Mouse (Mus musculus) thymus, postnatal 14 days (tissue): ENCODE measurements around the gene Prh1.
"Not testable (repeated sequence)": the region's sequence is repeated elsewhere in the genome, so short reads cannot be mapped to it uniquely, and the experiment has no call there.

Experiments used
- DNase-seq: peaks from one replicate; pipeline ENCODE4 v3.0.0; 2021

The Prh1 gene

DNA sequence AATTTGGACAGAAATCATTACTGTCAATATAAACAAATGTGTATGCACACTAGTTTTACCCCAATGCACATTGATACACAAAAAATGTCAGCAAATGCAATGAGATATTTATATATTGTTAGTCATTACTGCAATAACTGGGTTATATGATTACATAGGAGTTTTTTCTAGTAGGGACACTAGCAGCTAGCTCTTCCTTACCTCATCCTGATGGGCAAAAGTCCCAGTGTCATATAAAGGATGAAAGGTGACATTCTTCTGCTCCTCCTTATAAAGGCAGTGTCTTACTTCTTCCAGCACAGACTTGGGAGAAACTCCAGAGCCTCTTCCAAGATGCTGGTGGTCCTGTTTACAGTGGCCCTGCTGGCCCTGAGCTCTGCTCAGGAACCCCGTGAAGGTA lies at the start of gene Prh1:
Gene Prh1 (plus strand): TSS at position 301 of the 400 bp plus-strand sequence.
- DNase-seq = not testable (repeated sequence)

DNA sequence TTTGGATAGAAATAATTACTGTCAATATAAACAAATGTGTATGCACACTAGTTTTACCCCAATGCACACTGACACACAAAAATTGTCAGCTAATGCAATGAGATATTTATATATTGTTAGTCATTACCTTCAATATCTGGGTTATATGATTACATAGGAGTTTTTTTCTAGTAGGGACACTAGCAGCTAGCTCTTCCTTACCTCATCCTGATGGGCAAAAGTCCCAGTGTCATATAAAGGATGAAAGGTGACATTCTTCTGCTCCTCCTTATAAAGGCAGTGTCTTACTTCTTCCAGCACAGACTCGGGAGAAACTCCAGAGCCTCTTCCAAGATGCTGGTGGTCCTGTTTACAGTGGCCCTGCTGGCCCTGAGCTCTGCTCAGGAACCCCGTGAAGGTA lies 26.0 kb downstream of the Prh1 start, which contains the start of gene Prp2:
Gene Prp2 (plus strand): TSS at position 301 of the 400 bp plus-strand sequence.
- DNase-seq = not testable (repeated sequence)
